30 mouse cellular contexts compared by ENCODE assay signal in the genomic region with DNA sequence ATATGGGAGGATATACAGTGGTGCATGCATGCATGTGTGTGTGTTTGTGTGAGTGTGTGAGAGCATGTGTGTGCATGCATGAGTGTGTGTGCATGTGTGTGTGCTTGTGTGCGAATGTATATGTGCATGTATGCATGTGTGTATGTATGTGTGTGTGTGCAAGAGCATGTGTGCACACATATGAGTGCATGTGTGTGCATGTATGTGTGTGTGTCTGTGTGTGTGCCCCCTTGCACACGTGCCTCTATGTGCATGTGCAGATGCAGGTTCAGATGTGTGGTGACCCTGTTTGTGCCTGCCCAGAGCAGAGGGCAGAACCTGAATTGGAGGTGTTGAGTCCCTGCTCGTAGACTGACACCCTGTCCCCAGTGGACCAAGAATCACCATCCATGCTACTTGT. TPM values are rescaled to one million over a fixed set of nuclear protein-coding genes. Genes with fewer than 3 reads are reported as not detected.
"Had no signal": no experiment of that assay in that cellular context is flagged by ENCODE, and none has a peak within 500 bp of the region (broad histone marks: within the 10 kb centered on the region; RNA-seq: fewer than 3 reads in every experiment).

No protein-coding gene starts in this region.

- H3K27me3 ChIP-seq: embryonic facial prominence, embryonic 12.5 days; embryonic facial prominence, embryonic 13.5 days; embryonic facial prominence, embryonic 15.5 days; forebrain, embryonic 12.5 days; forebrain, embryonic 13.5 days; forebrain, embryonic 15.5 days had no signal

- H3K9me3 ChIP-seq: embryonic facial prominence, embryonic 10.5 days; embryonic facial prominence, embryonic 12.5 days; embryonic facial prominence, embryonic 13.5 days; embryonic facial prominence, embryonic 15.5 days; forebrain, embryonic 10.5 days; forebrain, embryonic 12.5 days; forebrain, embryonic 13.5 days; forebrain, embryonic 15.5 days had no signal

- DNase-seq: cerebellum, adult 2 months; cerebellum, adult 8-10 months; cerebellum, adult 9-10 months; cerebellum, adult 9-11 months; cerebellum, postnatal 10 days; cerebellum, postnatal 14 days; cerebellum, postnatal 25 days; cerebellum, postnatal 36 days; embryo, embryonic 11 days; forebrain, postnatal 0 days; gastrocnemius, adult 2 months; gastrocnemius, postnatal 10 days; gastrocnemius, postnatal 14 days; gastrocnemius, postnatal 25 days; gastrocnemius, postnatal 36 days; heart, adult 11 months; heart, adult 18-20 months; heart, adult 2 months had no signal

- ATAC-seq: forebrain, embryonic 13.5 days; forebrain, embryonic 14.5 days; forebrain, embryonic 15.5 days; forebrain, embryonic 16.5 days; forebrain, postnatal 0 days had no signal

- H3K36me3 ChIP-seq: embryonic facial prominence, embryonic 10.5 days; embryonic facial prominence, embryonic 12.5 days; embryonic facial prominence, embryonic 15.5 days; forebrain, embryonic 10.5 days; forebrain, embryonic 12.5 days; forebrain, embryonic 15.5 days had no signal

- H3K4me3 ChIP-seq: embryonic facial prominence, embryonic 10.5 days; embryonic facial prominence, embryonic 12.5 days; embryonic facial prominence, embryonic 13.5 days; embryonic facial prominence, embryonic 15.5 days; erythroblast, embryonic 14.5 days; forebrain, embryonic 10.5 days; forebrain, embryonic 12.5 days; forebrain, embryonic 13.5 days; forebrain, embryonic 15.5 days; gastrocnemius, adult 2 months; heart, adult 2 months had no signal

- H3K4me2 ChIP-seq: embryonic facial prominence, embryonic 12.5 days; embryonic facial prominence, embryonic 13.5 days; embryonic facial prominence, embryonic 15.5 days; forebrain, embryonic 12.5 days; forebrain, embryonic 13.5 days; forebrain, embryonic 15.5 days had no signal

- H3K4me1 ChIP-seq: embryonic facial prominence, embryonic 12.5 days; embryonic facial prominence, embryonic 15.5 days; forebrain, embryonic 10.5 days; forebrain, embryonic 12.5 days; forebrain, embryonic 13.5 days; forebrain, embryonic 15.5 days had no signal

- H3K27ac ChIP-seq: embryonic facial prominence, embryonic 10.5 days; embryonic facial prominence, embryonic 12.5 days; embryonic facial prominence, embryonic 13.5 days; embryonic facial prominence, embryonic 15.5 days; forebrain, embryonic 10.5 days; forebrain, embryonic 12.5 days; forebrain, embryonic 13.5 days; forebrain, embryonic 15.5 days; gastrocnemius, adult 2 months; heart, adult 2 months had no signal

RNA-seq across cellular contexts. Expression of gene Col5a1, which starts 24.3 kb away (rescaled TPM):
- total RNA-seq: granulocyte monocyte progenitor cell, adult 5-6 weeks had no signal
